Mouse (Mus musculus): ENCODE data around the gene Pfdn2. TPM values are rescaled to one million over a fixed set of nuclear protein-coding genes. Genes with fewer than 3 reads are reported as not detected.
"Not testable (repeated sequence)": the region's sequence is repeated elsewhere in the genome, so short reads cannot be mapped to it uniquely, and the experiment has no call there.

The Pfdn2 gene
- total RNA-seq (2021): 100 to 1,000 TPM; 135 to 165 TPM
- long read RNA-seq, transcript Pfdn2-202 (4 exons, 1,735 nt): major isoform, 71 of 82 reads
- long read RNA-seq, partial matches to known transcripts: 2 of 82 reads
- long read RNA-seq, other reads (novel, unspliced or antisense): 8 of 82 reads

DNA sequence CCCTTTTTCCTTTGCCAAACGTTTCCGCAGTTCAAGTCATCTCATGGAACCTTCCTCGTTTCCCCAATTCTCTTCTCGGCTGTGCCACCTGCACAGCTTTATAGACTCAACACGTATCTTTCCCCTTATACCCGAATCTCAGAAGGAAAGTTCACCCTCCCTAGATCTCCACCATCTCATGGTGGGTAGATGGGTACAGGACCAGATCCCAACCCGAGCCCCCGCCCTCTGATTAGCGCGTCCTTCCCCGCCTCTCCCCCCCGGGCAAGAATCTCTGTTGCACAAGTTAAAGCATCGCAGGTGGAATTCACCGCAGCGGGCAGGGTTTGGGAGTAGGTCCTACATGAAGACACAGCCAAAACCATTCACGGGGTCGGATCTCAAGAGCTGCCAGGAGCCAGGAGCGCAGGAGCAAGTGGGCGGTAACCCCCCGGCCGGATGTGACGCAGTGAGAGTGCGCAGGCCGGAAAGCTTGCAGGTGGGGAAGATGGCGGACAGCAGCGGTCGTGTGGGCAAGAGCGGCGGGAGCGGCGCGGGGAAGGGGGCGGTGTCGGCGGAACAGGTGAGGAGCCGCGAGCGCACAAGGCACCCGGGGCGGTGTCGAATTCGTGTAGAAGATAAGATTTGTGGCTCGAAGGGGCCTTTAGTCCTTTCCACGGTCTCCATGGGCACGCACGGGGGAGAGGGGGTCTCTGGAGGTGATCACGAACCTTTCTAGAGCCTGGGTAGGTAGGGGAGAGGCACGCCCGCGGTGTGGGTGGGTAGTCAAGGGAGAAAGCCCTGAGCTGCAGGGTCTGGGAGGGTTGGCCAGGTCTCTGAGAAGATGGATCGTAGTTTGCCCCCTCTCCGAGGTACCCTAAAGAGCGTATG, at the start of gene Pfdn2, which contains the start of gene Nit1:
Gene Pfdn2 (plus strand): TSS at position 446 of the 870 bp plus-strand sequence.
Gene Nit1 (minus strand): TSS at position 422 of the 870 bp plus-strand sequence.
- DNase-seq (ENCODE audit: low spot score in 2 of 2): peak; percentile 86 to 90

DNA sequence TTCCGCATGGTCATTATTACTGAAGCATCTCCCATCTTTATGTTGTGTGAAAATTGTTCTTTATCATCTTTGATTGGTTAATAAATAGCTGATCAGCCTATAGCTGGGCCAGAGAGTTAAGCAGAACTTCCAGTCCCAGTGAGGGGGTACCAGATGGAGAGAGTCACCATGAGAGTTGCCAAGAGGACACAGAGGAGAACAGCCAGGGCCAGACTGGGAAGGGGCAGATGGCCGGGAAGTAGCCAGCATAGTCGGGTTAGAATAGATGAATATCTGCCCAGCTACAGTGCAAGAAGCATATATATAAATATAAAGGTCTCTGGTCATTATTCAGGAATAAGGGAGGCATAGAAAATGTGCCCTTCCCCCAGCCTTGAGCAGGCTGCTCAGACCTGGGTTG, 47.2 kb upstream of the Pfdn2 start:
- no peak for DNase-seq (ENCODE audit: low spot score in 2 of 2)

- not testable (repeated sequence) for DNase-seq (ENCODE audit: low spot score in 2 of 2)
Observed at GRCm38 (mm10) chr1:171306157-171306556, 39.3 kb upstream of the Pfdn2 start.

- DNase-seq (ENCODE audit: low spot score in 2 of 2): no peak
Observed at GRCm38 (mm10) chr1:171309321-171309720, 36.1 kb upstream of the Pfdn2 start.

- DNase-seq (ENCODE audit: low spot score in 2 of 2): no peak
Observed at GRCm38 (mm10) chr1:171319748-171320147, 25.7 kb upstream of the Pfdn2 start.

- DNase-seq (ENCODE audit: low spot score in 2 of 2): no peak
Observed at GRCm38 (mm10) chr1:171320151-171320550, 25.3 kb upstream of the Pfdn2 start.

DNA sequence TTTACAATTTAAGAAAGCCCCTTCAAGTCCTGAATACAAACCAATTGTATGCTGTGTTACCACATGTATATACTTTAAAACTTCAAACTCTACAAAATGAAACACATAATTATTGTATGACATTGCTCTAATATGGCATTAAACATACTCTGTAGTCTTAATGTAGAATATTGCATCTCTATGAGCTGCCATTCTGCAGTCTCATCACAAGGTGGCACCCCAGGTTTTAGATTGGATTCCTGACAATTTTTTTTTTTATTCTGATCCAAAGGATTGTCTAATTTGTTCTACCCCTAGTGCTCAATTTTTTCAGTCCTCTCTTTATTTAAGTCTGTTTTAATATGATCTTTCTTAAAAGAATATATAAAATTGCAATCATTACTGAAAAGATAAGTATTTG, 24.1 kb upstream of the Pfdn2 start:
- DNase-seq (ENCODE audit: low spot score in 2 of 2): peak in 1 of 2 experiments; percentile 26

GRCm38 (mm10) chr1:171322012-171322411, 23.5 kb upstream of the Pfdn2 start:
- DNase-seq (ENCODE audit: low spot score in 2 of 2): no peak

GRCm38 (mm10) chr1:171325571-171325970, 19.9 kb upstream of the Pfdn2 start:
- no peak for DNase-seq (ENCODE audit: low spot score in 2 of 2)

- DNase-seq (ENCODE audit: low spot score in 2 of 2): not testable (repeated sequence)
Observed at GRCm38 (mm10) chr1:171326588-171326987, 18.9 kb upstream of the Pfdn2 start.

DNA sequence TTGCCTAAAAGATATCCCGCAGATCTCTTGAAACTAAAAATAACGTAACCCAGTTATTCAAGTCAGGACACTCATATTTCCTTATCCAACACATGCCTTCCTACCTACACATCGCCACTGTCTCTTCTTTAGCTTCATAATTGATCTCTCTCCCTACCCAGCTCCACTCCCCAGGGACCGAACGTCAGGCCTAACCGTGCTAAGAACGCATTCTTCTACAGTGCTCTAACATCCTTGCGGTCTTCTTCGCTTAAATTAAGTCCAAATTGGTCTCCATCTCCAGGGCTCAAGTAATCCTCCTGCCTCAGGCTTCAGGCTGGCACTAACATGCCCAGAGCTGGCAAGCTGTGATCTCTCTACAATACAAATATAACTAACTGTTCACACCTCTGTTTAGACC, 17.2 kb upstream of the Pfdn2 start:
- peak in 1 of 2 experiments; percentile 25 for DNase-seq (ENCODE audit: low spot score in 2 of 2)

- DNase-seq (ENCODE audit: low spot score in 2 of 2): peak; percentile 91 to 94
Observed at GRCm38 (mm10) chr1:171328839-171329432, 16.5 kb upstream of the Pfdn2 start, which contains the start of gene Dedd. TSS of gene Dedd (plus strand) at chr1:171329145.

DNA sequence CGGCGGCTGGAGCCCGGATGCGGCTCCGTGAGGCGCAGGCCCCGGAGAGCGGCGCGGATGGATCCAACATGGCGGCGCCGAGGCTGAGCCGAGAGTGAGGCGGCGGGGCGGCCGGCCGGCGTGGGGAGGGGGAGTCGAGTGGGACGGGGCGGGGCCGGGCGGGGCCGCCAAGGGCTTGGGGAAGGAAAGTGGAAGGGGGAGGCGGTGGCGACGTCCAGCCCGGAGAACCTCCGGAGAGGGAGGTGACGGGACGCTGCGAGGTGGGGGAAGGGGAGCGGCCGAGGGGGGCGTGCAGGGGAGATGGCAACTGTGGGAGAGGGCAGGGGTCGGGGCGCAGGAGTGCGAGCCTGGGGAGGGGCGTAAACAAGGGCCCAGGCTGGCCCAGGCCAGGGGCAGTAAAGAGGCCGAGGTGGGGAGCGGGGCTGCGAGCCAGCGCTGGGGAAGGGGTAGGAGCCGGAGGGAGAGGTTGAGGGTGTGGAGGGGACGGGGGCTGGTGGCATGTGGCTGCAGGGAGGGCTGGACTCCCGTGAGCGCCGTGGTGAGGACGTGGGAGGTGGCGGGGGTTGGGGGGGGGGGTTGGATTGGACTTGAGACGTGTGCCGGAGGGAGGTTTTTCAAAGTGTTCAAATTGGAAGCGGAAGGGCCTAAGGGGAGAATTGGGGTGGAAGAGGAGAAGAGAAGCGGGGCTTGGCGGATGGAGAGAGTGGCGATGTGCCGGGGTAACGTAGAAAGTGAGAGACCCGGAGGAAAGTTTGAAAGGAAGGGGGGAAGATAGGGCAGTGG, 15.8 kb upstream of the Pfdn2 start:
- DNase-seq (ENCODE audit: low spot score in 2 of 2): no peak

DNA sequence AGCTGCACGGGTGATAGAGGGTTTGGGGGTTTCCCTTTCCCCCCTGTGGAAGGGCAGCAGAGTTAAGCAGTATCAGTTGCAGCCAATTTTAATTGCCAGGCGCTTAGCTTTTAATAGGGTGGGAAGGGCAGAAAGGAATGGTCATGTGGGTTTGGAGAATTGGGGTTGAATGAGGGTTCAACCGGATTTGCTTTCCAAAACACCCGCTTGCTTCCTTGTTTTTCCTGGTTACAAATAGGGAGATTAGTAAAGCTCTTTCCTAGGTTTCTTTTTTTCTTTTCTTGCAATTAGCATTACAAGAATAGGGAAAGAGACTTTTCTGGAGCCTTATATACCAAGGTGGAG, 15.3 kb upstream of the Pfdn2 start:
- DNase-seq (ENCODE audit: low spot score in 2 of 2): no peak

DNA sequence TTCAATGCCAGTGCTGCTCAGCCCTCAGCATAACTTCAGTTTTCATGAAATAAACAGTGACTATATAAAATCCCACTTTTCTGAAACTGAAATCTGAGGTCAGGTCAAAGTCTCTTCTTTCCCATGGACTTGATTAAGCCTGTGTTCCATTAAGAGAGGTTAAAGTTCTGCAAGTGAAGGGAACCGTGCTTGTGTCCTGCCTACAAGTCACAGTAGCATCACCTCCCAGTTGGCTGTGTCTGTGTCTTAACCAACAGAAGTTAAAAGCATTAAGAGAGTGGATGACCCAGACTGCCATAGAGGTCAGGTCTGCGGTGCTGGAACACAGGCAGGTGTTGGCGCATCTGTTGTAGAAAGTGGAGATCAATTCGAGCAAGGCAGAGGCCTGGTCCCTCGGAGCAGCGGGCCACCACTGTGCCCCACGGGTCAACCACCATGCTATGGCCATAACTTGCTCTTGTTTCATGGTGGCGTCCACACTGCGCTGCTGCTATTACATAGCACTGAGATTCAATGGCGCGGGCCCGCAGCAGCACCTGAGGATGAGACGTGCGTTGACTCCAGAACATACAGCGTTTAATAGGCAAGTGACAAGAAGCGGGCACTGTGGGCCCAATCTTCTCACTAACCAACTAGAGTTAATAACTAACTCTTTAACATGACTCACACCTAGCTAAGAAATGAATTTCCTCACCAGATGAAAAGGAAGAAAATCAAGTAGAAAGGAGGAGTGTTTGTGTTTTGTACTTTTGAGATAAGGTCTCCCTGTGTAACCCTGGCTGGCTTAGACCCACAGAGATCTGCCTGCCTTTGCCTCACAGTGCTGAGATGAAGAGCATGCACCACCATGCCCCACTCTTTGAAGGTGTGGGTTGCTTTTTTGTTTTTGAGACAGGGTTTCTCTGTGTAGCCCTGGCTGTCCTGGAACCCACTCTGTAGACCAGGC, 2.9 kb upstream of the Pfdn2 start:
- no peak for DNase-seq (ENCODE audit: low spot score in 2 of 2)

DNA sequence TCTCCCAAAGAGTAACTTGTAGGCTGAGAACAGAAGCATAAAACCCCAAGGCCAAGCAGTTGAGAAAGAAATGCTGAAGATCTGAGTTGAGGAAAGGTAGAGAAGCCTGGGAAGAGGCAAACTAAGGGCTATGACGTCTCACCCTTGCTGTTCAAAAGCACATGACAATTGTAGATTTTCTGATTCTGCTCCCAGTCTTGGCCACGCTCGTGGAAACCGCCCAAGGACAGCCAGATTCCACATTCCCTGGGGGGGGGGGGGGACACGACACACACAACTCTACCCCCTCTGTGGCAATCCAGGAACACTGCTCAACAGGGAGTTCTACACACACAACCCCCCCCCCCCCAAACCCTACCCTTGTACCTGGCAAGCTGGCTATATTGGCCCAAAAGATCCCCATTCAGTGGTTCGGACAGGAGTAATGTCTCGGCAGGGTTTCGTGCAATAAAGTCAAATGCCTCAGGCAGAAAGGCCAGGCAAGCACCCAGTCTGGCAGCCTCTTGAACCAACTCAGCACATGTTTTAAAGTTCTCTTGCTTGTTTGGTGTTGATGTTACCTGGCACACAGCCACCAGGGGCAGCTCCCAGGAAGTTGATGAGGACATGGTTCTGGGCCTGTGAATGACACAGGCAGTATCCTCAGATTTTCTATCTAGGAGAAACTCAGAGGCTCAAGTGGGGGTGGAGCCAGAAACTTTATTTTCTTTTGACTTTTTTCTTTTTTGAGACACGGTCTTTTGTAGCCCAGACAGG, 1.4 kb upstream of the Pfdn2 start:
- peak in 1 of 2 experiments; percentile 17 for DNase-seq (ENCODE audit: low spot score in 2 of 2)

- no peak for DNase-seq (ENCODE audit: low spot score in 2 of 2)
Observed at GRCm38 (mm10) chr1:171344715-171345114, 755 bp upstream of the Pfdn2 start.

DNA sequence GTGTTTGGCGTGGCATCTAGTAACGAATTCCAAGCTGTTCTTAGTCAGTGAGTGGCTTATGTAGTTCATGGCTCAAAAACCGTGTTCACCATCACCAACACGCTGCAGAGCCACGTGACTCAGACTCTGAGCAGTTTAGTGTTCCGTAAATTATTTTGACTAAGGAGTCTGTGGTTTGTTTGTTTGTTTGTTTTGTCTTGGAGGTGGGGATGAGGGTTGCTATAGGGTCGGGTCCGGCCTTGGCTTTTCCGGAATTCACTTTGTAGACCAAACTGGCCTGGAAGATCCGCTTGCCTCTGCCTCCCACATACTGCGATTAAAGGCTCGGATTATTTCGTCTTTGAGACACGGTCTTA, 603 bp downstream of the Pfdn2 start:
- no peak for DNase-seq (ENCODE audit: low spot score in 2 of 2)

- DNase-seq (ENCODE audit: low spot score in 2 of 2): no peak
Observed at GRCm38 (mm10) chr1:171348665-171349064, 3.2 kb downstream of the Pfdn2 start.

DNA sequence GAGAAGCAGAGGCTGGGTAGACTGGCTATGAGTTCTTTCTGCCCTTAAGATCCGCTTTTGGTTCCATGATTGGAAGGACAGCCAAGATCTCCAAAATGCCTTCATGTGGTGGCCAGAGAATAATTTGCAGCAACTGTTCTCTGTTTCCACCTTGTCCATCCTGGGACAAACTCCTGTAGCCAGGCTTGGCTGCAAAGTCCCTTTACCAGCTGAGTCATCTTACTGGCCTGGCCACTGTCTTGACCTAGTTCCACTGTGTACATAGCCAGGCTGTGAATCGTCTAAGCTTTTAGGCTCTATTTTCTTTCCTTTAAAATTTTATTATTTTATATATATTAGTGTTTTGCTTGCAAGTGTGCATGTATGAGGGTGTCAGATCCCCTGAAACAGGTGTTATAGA, 3.7 kb downstream of the Pfdn2 start:
- DNase-seq (ENCODE audit: low spot score in 2 of 2): no peak
